Mouse (Mus musculus): ENCODE data around the gene Foxp4. TPM values are rescaled to one million over a fixed set of nuclear protein-coding genes. Genes with fewer than 3 reads are reported as not detected.

Gene Foxp4
- 10 to 100 TPM; 39.9 to 63.6 (median 49.6) TPM for total RNA-seq (2022)

DNA sequence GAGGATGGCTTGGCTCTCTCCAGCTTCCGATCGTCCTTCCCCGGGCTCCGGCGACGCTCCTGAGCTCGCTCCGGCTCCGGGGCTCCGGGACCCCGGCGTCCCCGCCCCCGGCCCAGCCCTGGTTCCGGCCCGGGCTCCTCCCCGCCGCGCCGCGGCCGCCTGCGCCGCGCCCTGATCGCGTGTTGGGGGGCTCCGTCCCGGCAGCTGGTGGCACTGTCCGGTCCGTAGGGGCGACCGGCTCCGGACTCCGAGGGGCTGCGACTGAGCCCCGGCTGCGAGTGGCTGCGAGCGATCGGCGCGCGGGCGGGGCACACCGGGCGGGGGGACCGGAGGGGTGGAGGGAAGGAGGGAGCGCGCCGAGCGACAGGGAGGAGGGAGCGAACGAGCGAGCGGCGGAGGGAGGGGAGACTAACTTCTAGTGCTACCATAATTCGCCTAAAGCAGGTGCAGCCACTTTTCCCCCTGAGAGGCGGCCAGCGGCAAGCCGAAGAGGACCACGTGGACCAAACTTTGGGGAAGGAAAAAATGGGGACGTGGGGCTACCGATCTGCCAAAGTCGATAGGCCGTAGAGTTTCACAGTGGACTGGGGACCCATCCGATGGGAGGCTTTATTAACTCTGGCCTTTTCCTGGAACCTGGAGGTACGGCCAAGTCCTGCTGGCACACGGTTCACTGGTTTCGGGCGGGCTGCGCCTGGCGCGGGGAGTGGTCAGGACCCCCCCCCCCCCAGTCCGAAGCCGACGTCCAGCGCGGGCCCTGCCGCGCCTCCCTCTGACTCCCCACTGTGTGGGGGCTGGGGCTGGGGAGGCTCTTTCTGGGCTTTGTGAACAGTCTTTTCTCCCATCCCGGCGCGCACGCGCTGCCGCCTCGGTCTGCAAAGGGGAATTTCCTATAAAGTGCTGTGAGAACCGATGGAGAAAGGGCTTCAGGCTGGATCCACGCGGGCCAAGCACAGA is at the start of gene Foxp4:
Gene Foxp4 (minus strand): TSS at position 263 of the 957 bp plus-strand sequence.
- peak; percentile 48 for DNase-seq (ENCODE audit: low spot score in 2 of 2)

DNA sequence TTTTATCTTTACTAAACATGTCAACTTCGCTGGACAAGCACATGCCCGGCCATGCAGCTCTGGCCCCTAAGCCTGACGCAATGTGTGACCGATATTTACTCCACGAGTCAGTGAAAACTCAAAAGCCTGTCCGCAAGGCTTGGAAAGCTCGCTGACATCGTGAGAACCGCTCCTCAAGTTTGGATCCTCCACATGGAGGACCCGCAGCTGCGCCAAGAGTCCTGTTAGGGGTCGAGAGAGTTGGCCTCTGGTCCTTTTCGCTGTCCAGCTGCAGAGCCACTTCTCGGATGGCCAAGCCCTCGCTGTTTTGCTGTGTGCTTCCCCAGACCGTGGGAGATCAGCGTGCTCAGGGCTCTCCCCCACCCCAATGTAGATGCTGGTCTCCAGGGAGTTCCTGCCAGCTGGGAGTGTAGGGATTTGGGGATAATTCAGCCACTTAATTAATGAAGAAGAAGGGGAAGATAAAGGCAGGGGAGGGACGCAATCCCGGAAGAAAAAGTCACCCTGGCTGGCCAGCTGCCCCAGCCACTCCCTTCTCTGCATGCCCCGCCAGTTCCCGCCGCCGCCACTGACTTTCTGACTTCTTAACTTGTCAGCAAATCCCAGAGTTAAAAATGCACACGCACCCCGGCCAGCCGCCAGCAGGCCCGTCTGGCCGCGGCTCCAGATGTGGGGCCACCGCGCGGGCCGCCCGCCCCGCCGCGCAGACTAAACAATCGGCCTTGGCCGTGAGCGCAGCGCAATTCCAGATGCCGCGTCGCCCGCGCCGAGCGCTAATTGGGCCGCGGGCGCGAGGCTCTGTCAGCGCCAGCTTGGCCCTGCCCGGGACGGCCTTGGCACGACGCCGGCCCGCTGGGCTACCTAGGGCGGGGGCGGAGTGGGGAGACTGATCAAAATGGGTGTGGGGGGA is 49.4 kb upstream of the Foxp4 start:
- peak in 1 of 2 experiments; percentile 11 for DNase-seq (ENCODE audit: low spot score in 2 of 2)

DNA sequence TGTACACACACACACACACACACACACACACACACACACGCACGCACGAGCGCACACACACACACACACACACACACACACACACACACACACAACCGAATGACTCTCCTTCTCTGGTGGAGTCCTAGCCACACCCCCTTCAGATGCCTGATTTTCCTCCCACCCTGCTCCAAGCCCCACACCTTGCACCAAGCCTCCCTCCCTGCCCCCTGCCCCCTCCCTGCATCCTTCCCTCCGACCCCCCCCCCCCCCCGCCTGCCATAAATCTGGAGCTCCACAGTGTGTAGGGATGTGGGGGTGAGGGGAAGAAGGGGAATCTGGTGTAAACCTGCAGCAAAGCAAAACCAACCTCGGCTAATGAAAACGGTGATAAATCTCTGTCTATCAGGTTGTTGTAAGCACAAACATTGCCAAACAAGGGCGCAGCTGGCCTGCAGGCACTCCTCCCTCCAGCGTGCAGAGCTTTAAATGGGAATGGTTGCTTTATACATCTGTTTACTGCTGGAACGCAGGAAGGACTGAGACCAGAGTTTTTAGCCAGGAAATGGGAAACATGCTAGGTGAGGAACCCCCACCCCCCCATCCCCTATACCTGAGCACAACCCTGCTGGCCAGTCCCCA is 41.5 kb upstream of the Foxp4 start:
- DNase-seq (ENCODE audit: low spot score in 2 of 2), result no peak

DNA sequence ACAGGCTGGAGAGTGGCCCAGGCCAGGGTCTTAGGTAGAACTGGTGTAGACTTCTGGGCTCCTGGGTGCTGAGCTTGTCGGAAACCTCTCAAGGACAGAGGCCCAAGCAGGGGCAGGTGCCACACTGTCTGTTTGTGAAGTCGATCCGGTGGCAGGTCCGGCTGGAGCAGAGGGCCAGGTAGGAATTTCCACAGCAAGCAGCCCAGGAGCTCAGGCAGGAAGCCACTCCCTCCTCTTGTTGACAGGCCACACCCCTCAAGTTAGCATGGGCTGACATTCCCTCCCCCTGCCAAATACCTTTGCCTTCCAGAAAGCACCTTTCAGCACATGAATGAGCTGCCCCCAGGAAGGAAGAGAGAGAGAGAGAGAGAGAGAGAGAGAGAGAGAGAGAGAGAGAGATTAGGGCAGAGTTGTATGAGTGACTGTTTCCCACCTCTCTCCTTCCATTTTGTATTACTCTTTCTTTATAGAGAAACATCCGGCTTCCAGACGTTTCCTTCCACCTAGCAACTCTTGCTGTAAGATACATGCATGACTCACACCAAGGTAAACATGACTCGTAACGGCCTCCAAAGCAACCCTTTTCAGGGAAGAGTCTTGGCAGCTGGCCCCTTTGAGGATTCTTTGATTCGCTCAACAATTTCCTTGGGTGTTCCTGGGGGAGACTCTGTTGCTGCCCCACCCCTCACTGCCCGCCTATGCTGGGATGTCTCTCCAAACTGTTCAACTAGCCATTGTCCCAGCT is 33.8 kb upstream of the Foxp4 start:
- no peak for DNase-seq (ENCODE audit: low spot score in 2 of 2)

DNA sequence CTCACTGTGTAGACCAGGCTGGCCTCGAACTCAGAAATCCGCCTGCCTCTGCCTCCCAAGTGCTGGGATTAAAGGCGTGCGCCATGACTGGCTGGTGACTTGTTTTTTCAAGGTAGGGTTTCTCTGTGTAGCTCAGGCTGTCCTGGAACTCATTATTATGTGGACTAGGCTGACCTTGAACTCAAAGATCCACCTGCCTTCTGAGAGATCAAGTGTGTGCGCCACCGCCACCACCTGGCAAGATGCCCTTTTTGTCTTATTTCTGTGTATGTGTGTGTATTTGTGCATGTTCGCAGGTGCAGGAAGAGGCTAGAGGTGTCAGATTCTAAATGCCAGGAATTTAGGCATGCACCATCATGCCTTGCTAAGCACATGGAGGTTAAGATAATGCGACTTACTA is 32.0 kb upstream of the Foxp4 start:
- no peak for DNase-seq (ENCODE audit: low spot score in 2 of 2)

DNA sequence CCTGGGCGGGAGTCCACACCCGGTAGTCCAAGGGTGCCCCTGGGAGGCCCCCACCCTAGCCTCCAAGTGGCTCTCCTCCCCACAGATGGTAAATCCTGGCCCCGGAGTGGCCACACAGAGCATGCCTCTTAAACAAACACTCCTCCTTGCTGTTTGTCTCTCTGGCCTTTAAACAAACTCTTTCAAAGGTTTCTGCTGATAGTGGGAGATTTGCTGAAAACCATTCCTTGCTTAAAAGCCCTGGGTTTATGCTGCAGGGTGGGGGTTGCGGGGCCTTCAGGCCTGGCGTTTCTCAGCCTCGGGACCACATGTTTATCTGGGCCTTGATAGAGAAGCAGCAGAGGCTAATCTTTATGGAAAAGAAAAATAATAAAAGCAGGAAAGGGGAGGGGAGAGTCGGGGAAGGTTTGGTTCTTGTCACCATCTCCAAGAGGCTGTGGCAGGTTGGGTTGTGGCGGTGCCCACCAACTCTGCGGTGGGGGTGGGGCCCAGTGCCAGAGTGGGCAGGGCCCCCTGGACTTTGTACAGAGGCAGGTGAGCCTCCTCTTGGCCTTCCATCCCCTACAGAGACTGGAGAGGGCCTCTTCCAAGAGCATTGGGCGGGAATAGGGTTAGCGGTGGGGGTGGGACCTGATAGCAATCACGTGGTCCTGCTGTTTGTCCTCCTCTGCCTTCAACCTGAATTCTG is 30.8 kb upstream of the Foxp4 start:
- no peak for DNase-seq (ENCODE audit: low spot score in 2 of 2)

DNA sequence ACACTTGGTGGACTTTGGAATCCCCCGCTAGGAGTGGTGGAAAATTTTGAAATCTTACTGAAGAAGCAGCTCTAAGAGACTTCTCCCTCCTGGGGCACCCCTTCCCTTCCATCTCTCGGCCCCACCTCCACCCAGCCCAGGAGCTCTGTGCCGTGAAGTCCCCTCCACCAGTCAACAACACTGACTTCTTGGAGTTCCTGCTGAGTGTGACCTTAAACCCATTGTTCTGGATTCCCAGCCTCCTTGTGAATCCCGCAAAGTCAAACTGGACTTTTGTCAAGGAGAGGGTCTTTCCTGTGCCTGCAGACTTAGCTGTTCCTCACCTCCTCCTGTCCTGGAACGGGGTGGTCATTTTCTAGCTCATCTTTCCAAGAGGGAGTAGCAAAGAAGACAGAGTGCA is 28.8 kb upstream of the Foxp4 start:
- DNase-seq (ENCODE audit: low spot score in 2 of 2), result no peak

DNA sequence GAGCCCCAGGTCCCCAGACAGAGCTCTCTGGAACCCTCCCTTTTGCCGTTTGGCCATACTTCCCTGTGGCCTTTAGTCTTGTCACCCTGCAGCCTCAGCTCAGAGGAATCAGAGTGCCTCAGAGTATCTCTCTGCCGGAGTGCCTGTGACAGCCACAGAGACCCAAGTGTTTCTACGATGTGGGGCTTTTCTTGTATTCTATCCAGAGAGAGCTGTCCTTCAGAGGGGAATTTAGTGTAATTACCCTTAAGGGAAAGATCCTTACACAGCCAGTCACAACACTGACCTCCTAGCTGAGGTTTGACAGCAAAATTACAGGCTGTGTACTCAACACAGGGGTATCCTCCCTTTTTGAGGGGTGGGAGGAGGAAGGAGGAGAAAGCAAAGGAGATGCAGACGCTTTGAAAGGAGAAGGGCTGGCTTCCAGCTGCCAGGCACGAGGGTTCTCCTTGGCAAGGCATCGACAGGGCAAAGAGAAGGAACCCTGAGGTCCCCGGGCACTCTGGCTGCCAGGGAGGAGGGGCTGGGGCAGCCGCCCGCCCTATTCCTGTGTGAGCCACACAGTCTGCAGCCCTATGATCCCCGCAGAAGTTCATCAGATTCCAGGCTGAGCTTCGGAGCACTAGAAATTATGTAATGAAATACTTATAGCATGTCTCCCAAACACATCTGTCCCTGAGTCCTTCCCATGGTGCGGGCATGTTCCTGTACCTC is 28.1 kb upstream of the Foxp4 start:
- no peak for DNase-seq (ENCODE audit: low spot score in 2 of 2)

DNA sequence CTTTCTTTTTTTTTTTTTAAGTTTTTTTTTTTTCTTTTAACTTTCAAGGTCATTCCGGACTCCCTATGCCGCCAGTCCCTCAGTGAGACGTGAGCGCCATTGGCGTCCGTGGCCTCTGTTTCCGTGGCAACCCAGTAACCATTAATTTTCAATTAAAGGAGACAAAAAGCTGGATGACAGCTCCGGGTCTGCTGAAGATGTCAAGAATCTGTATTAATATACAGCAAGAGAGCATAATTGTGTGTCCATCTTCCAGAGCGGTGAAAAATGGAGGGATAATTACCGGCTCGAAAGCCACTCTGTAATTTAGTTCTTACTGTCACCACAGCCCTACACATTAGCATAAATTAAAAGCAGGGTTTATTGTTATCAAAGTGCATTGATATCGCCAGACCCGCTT is 27.0 kb upstream of the Foxp4 start:
- no peak for DNase-seq (ENCODE audit: low spot score in 2 of 2)

DNA sequence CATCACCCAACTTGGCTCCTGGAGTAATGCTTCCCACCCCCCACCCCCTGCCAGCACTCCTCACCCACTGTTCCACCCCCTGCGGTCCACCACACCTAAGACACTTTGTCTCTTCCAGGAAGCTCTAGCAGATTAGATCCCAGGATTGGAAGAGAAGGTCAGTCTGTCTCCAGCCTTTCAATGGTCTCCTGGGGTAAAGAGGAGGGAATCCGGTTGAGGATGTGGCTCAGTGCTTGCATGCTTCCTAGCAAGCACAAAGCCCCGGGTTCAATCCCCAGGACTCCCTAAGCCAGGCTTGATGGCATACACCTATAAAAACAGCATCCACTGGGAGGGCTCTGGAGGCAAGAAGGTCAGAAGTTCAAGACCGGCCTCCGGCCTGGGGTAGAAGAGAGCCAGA is 26.4 kb upstream of the Foxp4 start:
- no peak for DNase-seq (ENCODE audit: low spot score in 2 of 2)

DNA sequence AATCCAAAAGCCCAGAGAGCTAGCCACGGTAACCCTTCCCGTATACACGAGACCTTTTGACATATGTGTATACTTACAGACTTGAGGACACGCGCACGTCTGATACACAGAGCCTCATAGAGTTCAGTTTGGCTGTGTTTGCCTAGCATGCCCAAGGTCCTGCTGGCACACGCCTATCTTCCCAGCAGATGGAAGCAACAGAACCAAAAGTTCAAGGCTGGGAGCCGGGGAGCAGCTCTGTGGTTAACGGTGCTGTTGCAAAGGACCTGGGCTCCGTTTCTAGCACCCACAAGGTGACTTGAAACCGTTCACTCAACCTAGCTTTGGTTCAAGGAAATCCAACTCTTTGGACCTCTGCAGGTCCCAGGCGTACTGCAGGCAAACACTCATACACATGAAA is 25.0 kb upstream of the Foxp4 start:
- no peak for DNase-seq (ENCODE audit: low spot score in 2 of 2)

DNA sequence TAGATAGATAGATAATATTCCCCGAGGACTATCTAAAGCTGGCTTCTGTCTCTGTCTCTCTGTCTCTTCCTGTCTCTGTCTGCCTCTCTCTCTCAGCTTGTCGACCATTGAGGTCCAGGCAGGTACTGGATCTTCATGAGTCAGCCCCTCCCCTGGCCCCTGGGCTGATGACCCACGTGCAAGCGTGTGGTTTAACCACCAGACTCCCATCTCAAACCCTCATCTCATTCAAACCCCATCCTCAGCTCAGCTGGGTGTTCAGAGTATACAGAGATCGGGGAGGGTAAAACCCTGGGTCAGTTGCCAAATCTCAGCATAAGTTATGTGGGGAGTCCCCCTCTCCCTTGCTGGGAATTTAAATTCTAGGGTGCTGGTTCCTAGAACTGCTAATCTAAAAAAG is 24.3 kb upstream of the Foxp4 start:
- no peak for DNase-seq (ENCODE audit: low spot score in 2 of 2)

DNA sequence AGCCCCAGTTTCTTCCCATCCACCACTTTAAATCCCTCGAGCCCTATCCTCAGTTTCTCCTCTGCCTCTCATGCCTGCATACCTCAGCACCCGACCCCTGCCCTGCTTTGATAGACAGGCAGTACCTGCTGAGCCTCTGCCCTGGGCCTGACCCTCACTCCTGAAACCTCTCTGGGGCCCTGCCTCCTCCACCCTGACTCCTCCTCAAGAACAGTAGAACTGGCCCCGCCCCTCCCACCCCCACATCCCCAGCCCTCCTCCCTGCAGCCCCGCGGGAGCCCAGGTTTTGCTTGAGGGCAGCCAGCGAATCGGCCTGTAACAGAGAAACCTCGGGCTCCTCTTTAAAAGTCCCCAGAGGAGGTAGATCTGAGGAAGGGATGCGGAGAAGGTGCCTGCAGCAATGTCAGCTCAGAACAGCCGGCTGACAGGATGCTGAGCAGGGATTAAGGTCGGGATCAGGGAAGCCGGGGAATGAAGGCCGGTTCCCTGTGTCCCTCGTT is 22.5 kb upstream of the Foxp4 start:
- DNase-seq (ENCODE audit: low spot score in 2 of 2), result no peak

DNA sequence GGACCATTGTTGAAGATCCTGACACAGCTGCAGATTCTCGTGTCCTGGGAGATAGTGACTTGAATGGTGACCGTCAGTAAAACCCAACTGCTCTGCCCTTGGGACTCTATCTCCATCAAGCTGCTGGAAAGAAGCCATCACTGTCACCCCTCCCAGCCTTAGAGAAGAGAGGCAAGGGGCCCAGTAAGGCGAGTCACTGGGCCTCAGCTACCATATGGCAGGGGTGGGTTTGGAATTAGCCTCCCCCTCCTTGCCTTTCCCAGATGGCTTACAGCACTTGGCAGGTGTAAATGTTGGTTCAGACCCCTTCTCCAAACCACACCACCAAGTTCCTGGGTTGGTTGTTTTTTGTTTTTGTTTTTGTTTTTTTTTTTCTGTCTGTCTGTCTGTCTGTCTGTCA is 21.7 kb upstream of the Foxp4 start:
- DNase-seq (ENCODE audit: low spot score in 2 of 2), result no peak

DNA sequence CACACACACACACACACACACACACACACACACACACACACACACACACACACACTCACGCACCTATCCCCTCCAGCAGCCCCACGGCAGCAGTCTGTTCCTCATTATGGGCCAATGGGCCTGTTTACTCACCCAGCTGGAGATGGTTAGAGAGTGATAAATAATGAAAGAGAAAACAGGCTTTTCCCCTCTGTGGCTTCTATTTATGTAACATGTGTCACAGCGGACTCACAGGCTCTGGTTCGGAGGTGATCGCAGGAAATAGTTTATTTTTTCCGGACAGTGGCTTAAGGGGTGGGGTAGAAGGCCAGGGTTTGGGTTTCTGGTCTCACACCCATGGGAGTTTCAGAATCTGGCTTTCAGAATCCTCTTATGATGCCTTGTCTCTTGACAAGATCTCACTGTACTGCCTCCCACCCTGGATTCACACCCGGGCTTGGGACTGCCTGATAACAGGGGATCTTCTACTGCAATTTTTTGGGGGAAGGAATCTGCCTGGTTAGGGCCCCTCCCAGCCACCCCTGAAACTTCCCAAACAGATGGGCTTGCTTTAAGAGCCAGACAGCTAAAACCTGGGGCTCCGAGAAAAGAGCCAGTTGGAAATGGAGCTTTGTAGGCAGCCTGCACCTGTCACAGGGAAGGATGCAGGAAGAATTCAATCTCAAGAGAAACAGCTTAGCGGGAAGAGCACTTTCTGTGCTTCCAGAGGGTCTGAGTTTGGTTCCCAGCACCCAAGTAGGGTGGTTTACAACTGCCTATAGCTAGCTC is 18.8 kb upstream of the Foxp4 start:
- no peak for DNase-seq (ENCODE audit: low spot score in 2 of 2)

DNA sequence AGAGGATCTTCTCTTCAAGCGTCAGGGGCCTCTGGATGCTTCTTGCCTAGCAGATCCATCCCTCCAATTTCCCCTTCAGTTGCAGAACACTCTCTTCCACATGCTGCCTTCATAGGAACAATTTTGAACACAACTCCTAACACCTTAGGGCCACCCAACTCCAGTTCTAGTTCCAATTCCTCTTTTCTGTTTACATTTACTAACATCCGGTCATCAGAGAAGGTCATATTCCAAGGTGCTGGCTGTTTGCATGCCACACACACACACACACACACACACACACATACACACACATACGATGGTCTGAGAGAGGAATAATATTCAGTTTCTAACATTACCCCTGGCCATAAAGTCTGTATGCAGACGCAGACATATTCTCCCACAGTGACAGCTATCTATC is 17.6 kb upstream of the Foxp4 start:
- no peak for DNase-seq (ENCODE audit: low spot score in 2 of 2)

DNA sequence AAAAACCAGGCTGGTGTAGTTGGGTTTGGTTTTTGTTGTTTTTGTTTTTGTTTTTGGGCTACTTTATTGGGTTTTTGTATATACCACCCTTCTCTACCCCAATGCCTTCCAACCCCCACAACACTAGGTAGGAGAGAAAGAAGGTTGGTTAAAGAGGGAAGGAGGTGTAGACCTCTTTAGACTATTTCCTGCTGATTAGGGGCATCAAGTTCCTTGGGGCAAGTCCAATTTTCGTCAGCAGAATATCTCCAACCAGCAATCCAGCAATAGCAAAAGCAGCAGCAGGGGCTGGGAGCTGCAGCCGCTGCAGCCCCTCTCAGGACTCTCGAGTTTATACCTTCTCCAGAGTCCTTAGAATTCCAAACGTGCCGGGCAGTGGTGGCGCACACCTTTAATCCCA is 14.4 kb upstream of the Foxp4 start:
- DNase-seq (ENCODE audit: low spot score in 2 of 2), result no peak

DNA sequence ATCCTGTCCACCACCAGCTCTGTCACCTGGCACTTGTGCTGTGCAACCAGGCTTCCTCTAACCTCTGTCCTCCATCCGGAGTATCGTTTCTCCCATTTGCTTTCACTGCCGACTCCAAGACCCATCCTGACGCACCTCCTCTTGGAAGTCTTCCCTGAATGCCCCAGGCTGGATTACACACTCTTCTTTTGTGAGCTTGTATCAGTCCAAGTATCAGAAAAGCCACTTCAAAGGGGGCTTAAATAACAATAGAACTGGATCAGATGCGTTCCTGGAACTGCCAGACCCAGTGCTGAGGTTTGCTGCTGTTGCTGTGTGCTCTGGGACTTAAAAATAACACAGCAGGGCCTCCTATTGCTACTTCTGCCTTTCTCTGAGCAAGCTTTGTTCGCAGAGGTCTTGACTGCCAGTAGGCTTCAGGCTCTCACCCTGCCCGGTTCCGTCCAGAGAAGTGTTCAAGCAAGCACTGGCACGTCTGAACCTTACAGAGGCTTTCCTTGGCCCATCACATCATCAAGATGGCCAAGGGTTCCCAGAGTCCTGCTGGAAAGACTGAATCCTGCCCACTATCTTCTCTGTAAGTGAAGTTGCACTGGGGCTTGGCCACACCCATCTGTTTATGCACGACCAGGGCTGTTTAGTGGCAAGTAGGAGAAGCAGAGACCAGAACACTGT is 13.6 kb upstream of the Foxp4 start:
- DNase-seq (ENCODE audit: low spot score in 2 of 2), result no peak

Measured in left cerebral cortex, adult 8-10 months (tissue).